Mouse (Mus musculus) small intestine, adult 2 months (tissue): ENCODE results near the gene Zfp638.

Source experiments
- CTCF ChIP-seq: fragments of 200-500 bp; IDR thresholded peaks from 2 replicates; pipeline ENCODE4 v1.5.1; 2012; ENCODE audit warnings: low read depth, mild to moderate bottlenecking, control low read depth, inconsistent platforms, low read length, moderate library complexity, mixed read lengths; ENCODE audit not compliant: insufficient replicate concordance, insufficient read length; ENCODE audit errors: extremely low read depth
- POLR2A ChIP-seq: fragments of 200-500 bp; IDR thresholded peaks from 2 replicates; pipeline ENCODE4 v1.6.1; 2012; ENCODE audit warnings: low read depth, mild to moderate bottlenecking, control low read depth, inconsistent platforms, low read length, moderate library complexity

DNA sequence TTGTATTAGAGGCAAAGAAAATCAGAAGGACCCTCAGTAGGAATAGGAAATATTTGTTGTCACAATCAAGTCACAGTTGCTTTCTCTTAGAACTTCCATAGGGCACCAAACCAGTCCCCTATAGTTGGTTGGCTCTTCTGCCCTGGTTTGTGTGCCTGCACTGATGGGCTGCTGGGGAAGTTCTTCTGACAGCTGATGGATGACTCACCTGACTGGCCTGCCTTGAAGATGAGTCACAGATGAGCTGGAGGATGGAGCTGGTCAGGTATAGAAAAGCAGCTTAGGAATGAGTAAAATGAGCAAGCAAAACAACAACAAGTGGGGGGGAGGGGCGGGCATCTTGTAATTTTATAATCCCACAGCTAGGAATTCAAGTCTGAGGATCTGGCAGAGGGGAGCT lies 135.8 kb downstream of the Zfp638 start:
- no peak for TF ChIP-seq CTCF
- no peak for TF ChIP-seq POLR2A
